9 mouse cellular contexts compared by ENCODE assay signal in genomic region chr5:144988340-144989060, GRCm38 (mm10). TPM values are rescaled to one million over a fixed set of nuclear protein-coding genes. Genes with fewer than 3 reads are reported as not detected.
DNase-seq lines count a peak whose midpoint lies in the region; ATAC-seq lines count a peak whose summit lies in the region.
"Had no signal": no experiment of that assay in that cellular context is flagged by ENCODE, and none has a peak within 500 bp of the region (broad histone marks: within the 10 kb centered on the region; RNA-seq: fewer than 3 reads in every experiment).

No protein-coding gene starts in this region.

- no peak overlapping the region for H3K4me2 ChIP-seq in hindbrain, embryonic 12.5 days (replicated peaks)
- no peak overlapping the region for H3K4me2 ChIP-seq in embryonic facial prominence, embryonic 15.5 days (replicated peaks)
- no peak overlapping the region for H3K4me2 ChIP-seq in hindbrain, embryonic 14.5 days (replicated peaks)

- H3K27me3 ChIP-seq in hindbrain, embryonic 10.5 days (ENCODE audit: insufficient read depth, poor library complexity, severe bottlenecking): no peaks in the 10 kb centered on the region
- H3K27me3 ChIP-seq in hindbrain, embryonic 12.5 days: no peaks in the 10 kb centered on the region
- H3K27me3 ChIP-seq in embryonic facial prominence, embryonic 15.5 days: no peaks in the 10 kb centered on the region
- H3K27me3 ChIP-seq in hindbrain, embryonic 14.5 days (ENCODE audit: control insufficient read depth, insufficient read depth, low read length): no peaks in the 10 kb centered on the region

- H3K36me3 ChIP-seq in hindbrain, embryonic 10.5 days: no peaks in the 10 kb centered on the region
- no peaks in the 10 kb centered on the region for H3K36me3 ChIP-seq in hindbrain, embryonic 12.5 days
- no peaks in the 10 kb centered on the region for H3K36me3 ChIP-seq in embryonic facial prominence, embryonic 15.5 days
- H3K36me3 ChIP-seq in hindbrain, embryonic 14.5 days (replicated peaks; ENCODE audit: control insufficient read depth, insufficient read depth): no peaks in the 10 kb centered on the region

- no peaks in the 10 kb centered on the region for H3K4me1 ChIP-seq in hindbrain, embryonic 10.5 days (replicated peaks)
- H3K4me1 ChIP-seq in hindbrain, embryonic 12.5 days: no peaks in the 10 kb centered on the region
- H3K4me1 ChIP-seq in embryonic facial prominence, embryonic 15.5 days: no peaks in the 10 kb centered on the region
- H3K4me1 ChIP-seq in hindbrain, embryonic 14.5 days (replicated peaks; ENCODE audit: control insufficient read depth, insufficient read depth, low read length): no peaks in the 10 kb centered on the region

- no peak overlapping the region for H3K4me3 ChIP-seq in hindbrain, embryonic 10.5 days
- H3K4me3 ChIP-seq in hindbrain, embryonic 12.5 days: no peak overlapping the region
- no peak overlapping the region for H3K4me3 ChIP-seq in embryonic facial prominence, embryonic 15.5 days (replicated peaks)
- H3K4me3 ChIP-seq in hindbrain, embryonic 14.5 days (replicated peaks; ENCODE audit: low read length): no peak overlapping the region

- DNase-seq in hindbrain, embryonic 10.5 days (ENCODE audit: low spot score): peak; percentile 46
- DNase-seq in adrenal gland, adult 8-10 months: peak; percentile 21
- DNase-seq in hindbrain, embryonic 14.5 days (ENCODE audit: low spot score): peak; percentile 62
- peak; percentile 22 to 83 for DNase-seq in layer of hippocampus, postnatal 14 days (ENCODE audit: low spot score in 2 of 2)
- peak; percentile 69 for DNase-seq in mesoderm, embryonic 11.5 days (ENCODE audit: low read depth, low spot score)
- DNase-seq in telencephalon, adult 2 months (ENCODE audit: low read depth, low spot score): peak; percentile 62

- H3K27ac ChIP-seq in hindbrain, embryonic 10.5 days: no peak overlapping the region
- no peak overlapping the region for H3K27ac ChIP-seq in hindbrain, embryonic 12.5 days
- H3K27ac ChIP-seq in embryonic facial prominence, embryonic 15.5 days (replicated peaks): no peak overlapping the region
- H3K27ac ChIP-seq in hindbrain, embryonic 14.5 days: no peak overlapping the region

- H3K9ac ChIP-seq in hindbrain, embryonic 12.5 days: no peak overlapping the region
- no peak overlapping the region for H3K9ac ChIP-seq in embryonic facial prominence, embryonic 15.5 days
- no peak overlapping the region for H3K9ac ChIP-seq in hindbrain, embryonic 14.5 days

- ATAC-seq in hindbrain, embryonic 12.5 days (ENCODE audit: low FRiP score): no peak
- ATAC-seq in embryonic facial prominence, embryonic 15.5 days (ENCODE audit: insufficient number of reproducible peaks, low FRiP score, low TSS enrichment, low read depth): 0 out of 2 replicates have a peak, but pooled peaks have one; percentile 26
- ATAC-seq in hindbrain, embryonic 14.5 days (ENCODE audit: low FRiP score): no peak

- 53% methylated on average over 9 of the region's 9 CpGs for WGBS in hindbrain, embryonic 10.5 days
- WGBS in hindbrain, embryonic 12.5 days: 47% methylated on average over 9 of the region's 9 CpGs
- whole genome bisulfite sequencing in embryonic facial prominence, embryonic 15.5 days: 44% methylated on average over 9 of the region's 9 CpGs
- WGBS in hindbrain, embryonic 14.5 days: 54% methylated on average over 9 of the region's 9 CpGs

- peaks cover 12% of the 10 kb centered on the region for H3K9me3 ChIP-seq in hindbrain, embryonic 10.5 days
- H3K9me3 ChIP-seq in hindbrain, embryonic 12.5 days (replicated peaks): 0 out of 2 replicates have a peak, but pooled peaks cover 4% of the 10 kb centered on the region
- no peaks in the 10 kb centered on the region for H3K9me3 ChIP-seq in embryonic facial prominence, embryonic 15.5 days (replicated peaks)
- no peaks in the 10 kb centered on the region for H3K9me3 ChIP-seq in hindbrain, embryonic 14.5 days (ENCODE audit: control insufficient read depth, low read length)

RNA-seq across cellular contexts. Expression of gene Smurf1, which starts 22.9 kb away (rescaled TPM):
- polyA plus RNA-seq in hindbrain, embryonic 10.5 days (2016; fragmentation: Nextera tagmentation; extraction: Ambion mirVana): 14.7 and 17.5 TPM in 2 replicates
- 32.6 and 33.3 TPM in 2 replicates for polyA plus RNA-seq in hindbrain, embryonic 12.5 days (2016; fragmentation: Nextera tagmentation; extraction: Ambion mirVana)
- total RNA-seq in adrenal gland, adult 8-10 months (2022): 10 to 100 TPM; 20.3 to 25.8 (median 22.7) TPM
- polyA plus RNA-seq in embryonic facial prominence, embryonic 15.5 days (2015; fragmentation: Nextera tagmentation; extraction: Ambion mirVana): 18.5 and 19.3 TPM in 2 replicates
- polyA plus RNA-seq in hindbrain, embryonic 14.5 days (2014; fragmentation: Nextera tagmentation; extraction: Ambion mirVana): 43.6 and 44.0 TPM in 2 replicates
- 10 to 100 TPM; 39.0 to 39.7 TPM for total RNA-seq in layer of hippocampus, postnatal 14 days (2021)

RNA-seq across cellular contexts. Expression of gene Gm4871, which starts 44.1 kb away (rescaled TPM):
- polyA plus RNA-seq in hindbrain, embryonic 10.5 days (2016; fragmentation: Nextera tagmentation; extraction: Ambion mirVana): 0.13 TPM in 1 of 2 replicates, not detected in the other
- polyA plus RNA-seq in hindbrain, embryonic 12.5 days (2016; fragmentation: Nextera tagmentation; extraction: Ambion mirVana): not detected in 2 replicates
- not detected for total RNA-seq in adrenal gland, adult 8-10 months (2022)
- polyA plus RNA-seq in embryonic facial prominence, embryonic 15.5 days (2015; fragmentation: Nextera tagmentation; extraction: Ambion mirVana): not detected in 2 replicates
- polyA plus RNA-seq in hindbrain, embryonic 14.5 days (2014; fragmentation: Nextera tagmentation; extraction: Ambion mirVana): not detected in 2 replicates
- not detected for total RNA-seq in layer of hippocampus, postnatal 14 days (2021)
- polyA plus RNA-seq: neural tube, embryonic 14.5 days had no signal

RNA-seq across cellular contexts. Expression of gene 1700018F24Rik, which starts 54.3 kb away (rescaled TPM):
- polyA plus RNA-seq in hindbrain, embryonic 10.5 days (2016; fragmentation: Nextera tagmentation; extraction: Ambion mirVana): not detected in 2 replicates
- not detected in 2 replicates for polyA plus RNA-seq in hindbrain, embryonic 12.5 days (2016; fragmentation: Nextera tagmentation; extraction: Ambion mirVana)
- total RNA-seq in adrenal gland, adult 8-10 months (2022): not detected
- 0.14 and 0.15 TPM in 2 replicates for polyA plus RNA-seq in embryonic facial prominence, embryonic 15.5 days (2015; fragmentation: Nextera tagmentation; extraction: Ambion mirVana)
- polyA plus RNA-seq in hindbrain, embryonic 14.5 days (2014; fragmentation: Nextera tagmentation; extraction: Ambion mirVana): not detected in 2 replicates
- not detected for total RNA-seq in layer of hippocampus, postnatal 14 days (2021)
- polyA plus RNA-seq: neural tube, embryonic 14.5 days had no signal
